Mouse (Mus musculus) lung, postnatal 0 days (tissue): ENCODE measurements around the gene Tubg1.

Experiments used
- CTCF ChIP-seq: IDR thresholded peaks from 2 replicates; pipeline ENCODE4 v1.5.1; 2016; ENCODE audit warnings: antibody characterized with exemption, mild to moderate bottlenecking
- EP300 ChIP-seq: IDR thresholded peaks from 2 replicates; pipeline ENCODE4 v1.6.1; 2016; ENCODE audit warnings: antibody characterized with exemption, mild to moderate bottlenecking, control low read depth

GRCm38 (mm10) chr11:101162772-101163171, 43.0 kb downstream of the Tubg1 start:
- TF ChIP-seq CTCF (no peak), EP300 (no peak)
